Mouse (Mus musculus) limb, embryonic 14.5 days (tissue): ENCODE results near the gene Ccdc92b. TPM values are rescaled to one million over a fixed set of nuclear protein-coding genes. Genes with fewer than 3 reads are reported as not detected.

ENCODE experiments used
- ATAC-seq: fragments of 200-750 bp; cut with Nextera tagmentation; 2 replicates; pipeline ENCODE4 v1.8.0; 2017; ENCODE audit warnings: low read depth, moderate number of reproducible peaks, moderate TSS enrichment; ENCODE audit not compliant: low FRiP score
- DNase-seq: peaks from one replicate; pipeline ENCODE4 v3.0.0-alpha.2; 2015; ENCODE audit warnings: low spot score
- H3K27ac ChIP-seq: fragments of 300-500 bp; sonication (generic); replicated peaks from 2 replicates; pipeline ENCODE4 v1.5.1; 2014; ENCODE audit warnings: low read depth, mild to moderate bottlenecking, low read length, moderate library complexity, mixed read lengths
- H3K27me3 ChIP-seq: fragments of 300-500 bp; sonication (generic); 2 replicates; pipeline ENCODE4 v1.6.1; 2014; ENCODE audit warnings: low read length, mixed read lengths; ENCODE audit not compliant: control insufficient read depth, insufficient read depth
- H3K36me3 ChIP-seq: fragments of 300-500 bp; sonication (generic); 2 replicates; pipeline ENCODE4 v1.6.1; 2014; ENCODE audit warnings: mild to moderate bottlenecking, low read length, moderate library complexity, mixed read lengths; ENCODE audit not compliant: control insufficient read depth, insufficient read depth
- H3K4me1 ChIP-seq: fragments of 300-500 bp; sonication (generic); 2 replicates; pipeline ENCODE4 v1.6.1; 2014; ENCODE audit warnings: antibody characterized with exemption, low read length, mixed read lengths; ENCODE audit not compliant: control insufficient read depth, insufficient read depth
- H3K4me2 ChIP-seq: fragments of 300-500 bp; sonication (generic); replicated peaks from 2 replicates; pipeline ENCODE4 v1.6.1; 2014; ENCODE audit warnings: low read depth, mild to moderate bottlenecking, low read length, moderate library complexity; ENCODE audit not compliant: severe bottlenecking
- H3K4me3 ChIP-seq: fragments of 300-500 bp; sonication (generic); replicated peaks from 2 replicates; pipeline ENCODE4 v1.5.1; 2014; ENCODE audit warnings: low read length
- H3K9ac ChIP-seq: fragments of 300-500 bp; sonication (generic); 2 replicates; pipeline ENCODE4 v1.6.1; 2014; ENCODE audit warnings: mild to moderate bottlenecking, low read depth, low read length, moderate library complexity; ENCODE audit not compliant: severe bottlenecking
- H3K9me3 ChIP-seq: fragments of 300-500 bp; sonication (generic); 2 replicates; pipeline ENCODE4 v1.6.1; 2016; ENCODE audit warnings: low read length; ENCODE audit not compliant: control insufficient read depth
- POLR2A ChIP-seq: fragments of 200-500 bp; IDR thresholded peaks from 2 replicates; pipeline ENCODE4 v1.8.0; 2012; ENCODE audit warnings: inconsistent platforms, mild to moderate bottlenecking, moderate library complexity, borderline replicate concordance; ENCODE audit not compliant: insufficient read depth, insufficient read length; ENCODE audit errors: extremely low read depth
- WGBS: fragments of 180-500 bp; shearing (Covaris S2); extraction: QIAGEN DNeasy Blood & Tissue Kit; methylation state at CpG from one replicate; pipeline ENCODE4 v1.1.7; 2014; 5-methylcytosine and 5-hydroxymethylcytosine counted together
- polyA plus RNA-seq, 2 experiments: library from polyadenylated mRNA; depleted of rRNA in 1 of 2; stranded (reverse) in 1 of 2; unstranded in 1 of 2; fragments of >200 nt; fragmentation: Nextera tagmentation in 1 of 2; extraction: Ambion mirVana in 1 of 2; gene quantifications; 2 replicates each; pipeline versions ENCODE4 v1.2.1 to v1.2.3; 2012 to 2014

Gene Ccdc92b
- polyA plus RNA-seq, 2 experiments = 0.36 to 0.50 TPM

DNA sequence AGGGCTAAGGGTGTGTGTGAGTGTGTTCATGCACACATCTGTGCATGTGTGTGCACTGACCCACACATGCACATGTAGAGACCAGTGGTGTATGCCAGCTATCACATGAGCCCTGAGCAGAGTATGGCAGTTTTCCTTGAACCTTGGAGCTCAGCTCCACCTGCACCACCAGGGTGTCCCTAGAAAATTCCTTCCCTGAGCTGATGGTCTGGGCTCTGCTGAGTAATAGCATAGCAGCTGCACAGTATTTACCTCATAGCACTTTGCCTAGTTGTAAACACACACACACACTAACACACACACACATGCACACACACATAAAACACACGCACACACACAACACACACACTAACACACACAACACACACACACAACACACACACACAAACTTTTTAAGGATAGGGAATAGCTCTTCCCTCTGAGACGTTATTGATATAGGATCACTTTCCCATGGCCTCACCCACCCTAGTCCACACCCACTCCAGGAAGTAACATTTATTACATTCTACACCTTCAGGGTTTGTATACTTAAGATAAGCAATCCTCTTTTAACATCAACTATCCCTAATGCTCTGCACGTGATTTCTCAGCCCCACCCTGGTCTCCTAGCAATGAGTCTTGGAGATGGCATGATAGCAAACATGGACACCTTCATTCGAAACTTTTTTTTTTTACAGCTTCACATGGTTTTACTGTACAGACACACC lies 22.0 kb upstream of the Ccdc92b start:
- Histone ChIP-seq H3K4me1 (no peaks in the 10 kb centered on the region), H3K9ac (no peak overlapping the region), H3K4me2 (no peak overlapping the region), H3K27me3 (no peaks in the 10 kb centered on the region), H3K27ac (no peak overlapping the region), H3K9me3 (no peaks in the 10 kb centered on the region), H3K36me3 (no peaks in the 10 kb centered on the region), H3K4me3 (no peak overlapping the region)
- no peak for ATAC-seq
- no peak for TF ChIP-seq POLR2A
- no peak for DNase-seq
- WGBS = 72% methylated on average over 4 of the region's 4 CpGs

GRCm38 (mm10) chr11:74597990-74598337 lies 21.4 kb upstream of the Ccdc92b start:
- H3K27me3 ChIP-seq = no peaks in the 10 kb centered on the region
- no peaks in the 10 kb centered on the region for H3K36me3 ChIP-seq
- H3K9me3 ChIP-seq = no peaks in the 10 kb centered on the region
- H3K4me2 ChIP-seq = no peak overlapping the region
- ATAC-seq = no peak
- no peak for TF ChIP-seq POLR2A
- no peak for DNase-seq
- no peak overlapping the region for H3K4me3 ChIP-seq
- H3K4me1 ChIP-seq = no peaks in the 10 kb centered on the region
- no peak overlapping the region for H3K9ac ChIP-seq
- H3K27ac ChIP-seq = no peak overlapping the region

DNA sequence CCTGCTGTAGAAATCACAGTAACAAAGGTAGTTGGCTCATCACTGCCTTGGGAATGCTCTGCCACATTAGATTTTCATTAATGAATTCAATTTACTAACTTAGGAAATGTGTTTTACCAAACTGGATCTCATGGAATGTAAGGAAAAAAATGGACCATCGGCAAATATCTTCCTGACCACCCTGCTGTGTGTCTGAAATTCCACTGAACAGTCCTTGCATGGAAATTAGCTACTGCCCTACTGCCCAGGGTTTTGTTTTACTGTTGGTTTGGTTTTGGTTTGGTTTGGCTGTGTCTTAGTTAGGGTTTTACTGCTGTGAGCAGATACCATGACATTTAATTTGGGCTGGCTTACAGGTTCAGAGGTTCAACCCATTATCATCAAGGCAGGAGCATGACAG lies 17.1 kb upstream of the Ccdc92b start:
- no peak overlapping the region for H3K4me2 ChIP-seq
- H3K27ac ChIP-seq = no peak overlapping the region
- H3K27me3 ChIP-seq = no peaks in the 10 kb centered on the region
- no peak for DNase-seq
- H3K36me3 ChIP-seq = no peaks in the 10 kb centered on the region
- no peaks in the 10 kb centered on the region for H3K4me1 ChIP-seq
- 88% methylated on average over 1 of the region's 1 CpGs for WGBS
- TF ChIP-seq POLR2A = no peak
- no peak overlapping the region for H3K4me3 ChIP-seq
- no peaks in the 10 kb centered on the region for H3K9me3 ChIP-seq
- H3K9ac ChIP-seq = no peak overlapping the region
- ATAC-seq = no peak

DNA sequence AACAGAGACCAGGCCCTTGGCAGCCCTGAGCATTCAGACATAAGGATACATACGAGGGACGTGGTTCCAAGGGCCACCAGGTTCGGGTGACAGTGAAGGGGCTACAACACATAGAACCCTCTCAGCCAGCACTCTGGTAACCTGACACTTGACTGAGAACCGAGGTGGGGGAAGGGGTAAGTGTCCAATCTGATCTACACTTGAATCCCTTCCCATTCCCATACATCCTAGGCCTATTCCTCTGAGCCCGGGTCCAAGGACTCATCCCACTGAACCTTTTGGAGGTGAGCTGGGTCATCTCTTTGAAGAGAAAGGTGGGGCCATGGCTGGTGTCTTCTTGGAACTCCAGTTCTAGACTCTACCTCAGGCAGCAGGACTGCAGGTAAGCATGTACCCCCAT lies 9.3 kb upstream of the Ccdc92b start:
- H3K4me3 ChIP-seq = no peak overlapping the region
- H3K9me3 ChIP-seq = no peaks in the 10 kb centered on the region
- H3K27ac ChIP-seq = no peak overlapping the region
- no peaks in the 10 kb centered on the region for H3K4me1 ChIP-seq
- no peak overlapping the region for H3K9ac ChIP-seq
- DNase-seq (no peak), ATAC-seq (no peak)
- peaks cover 24% of the 10 kb centered on the region for H3K27me3 ChIP-seq
- no peaks in the 10 kb centered on the region for H3K36me3 ChIP-seq
- no peak overlapping the region for H3K4me2 ChIP-seq
- 29% methylated on average over 5 of the region's 5 CpGs for WGBS
- TF ChIP-seq POLR2A = no peak

GRCm38 (mm10) chr11:74610545-74611176 lies 8.7 kb upstream of the Ccdc92b start, which contains the start of gene Rap1gap2:
Gene Rap1gap2, minus strand, starts transcription at chr11:74610915.
- H3K27me3 ChIP-seq = peaks cover 24% of the 10 kb centered on the region
- no peaks in the 10 kb centered on the region for H3K36me3 ChIP-seq
- H3K4me1 ChIP-seq = no peaks in the 10 kb centered on the region
- H3K9me3 ChIP-seq = no peaks in the 10 kb centered on the region
- WGBS = 2% methylated on average over 48 of the region's 50 CpGs
- no peak within 1 kb of the TSS for H3K9ac ChIP-seq
- H3K27ac ChIP-seq = no peak within 1 kb of the TSS
- no peak for TF ChIP-seq POLR2A
- H3K4me2 ChIP-seq = peak within 1 kb of the TSS; percentile 38
- ATAC-seq (no peak), DNase-seq (no peak)
- H3K4me3 ChIP-seq = peak within 1 kb of the TSS; percentile 26
